Mouse (Mus musculus) small intestine, adult 2 months (tissue): ENCODE results near the gene Gpsm3.
A peak's percentile ranks its signal among the peaks of the same experiment; 100 is the strongest.

ENCODE experiments used
- CTCF ChIP-seq: fragments of 200-500 bp; IDR thresholded peaks from 2 replicates; pipeline ENCODE4 v1.5.1; 2012; ENCODE audit warnings: low read depth, mild to moderate bottlenecking, control low read depth, inconsistent platforms, low read length, moderate library complexity, mixed read lengths; ENCODE audit not compliant: insufficient replicate concordance, insufficient read length; ENCODE audit errors: extremely low read depth
- POLR2A ChIP-seq: fragments of 200-500 bp; IDR thresholded peaks from 2 replicates; pipeline ENCODE4 v1.6.1; 2012; ENCODE audit warnings: low read depth, mild to moderate bottlenecking, control low read depth, inconsistent platforms, low read length, moderate library complexity

DNA sequence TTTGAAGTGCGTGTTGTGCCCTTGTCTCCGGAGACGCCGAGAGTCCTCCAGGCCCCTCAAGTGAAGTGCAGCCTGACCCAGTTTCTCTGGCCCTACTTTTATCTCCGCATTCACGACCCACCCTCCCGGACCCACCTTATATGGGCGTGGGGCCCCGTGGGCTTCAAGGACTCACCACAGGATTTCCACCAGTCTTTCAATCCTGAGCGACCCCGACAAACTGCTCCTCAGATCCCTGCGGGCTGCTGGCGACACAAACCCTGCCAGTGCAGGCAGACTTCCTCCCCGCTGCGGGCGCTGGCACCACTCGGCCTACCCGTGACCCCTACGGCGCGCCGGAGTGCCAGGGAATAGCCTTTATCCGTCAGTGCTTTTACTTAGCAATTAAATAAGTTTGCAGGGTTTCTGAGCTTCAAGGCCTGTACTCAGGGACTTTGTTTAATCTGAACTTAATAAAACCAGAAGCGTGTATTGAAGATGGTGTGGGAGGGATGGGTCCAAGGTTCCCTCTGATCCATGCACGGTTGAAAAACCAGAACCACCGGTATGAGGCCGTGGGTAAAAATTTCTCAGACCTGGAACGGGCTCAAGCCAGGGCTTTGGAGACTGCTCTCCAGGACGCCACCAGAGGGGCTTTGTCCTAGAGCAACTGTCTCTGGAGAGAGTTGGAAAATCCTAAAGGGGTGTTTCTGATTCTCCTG, 38.5 kb downstream of the Gpsm3 start, which contains the start of gene Ppt2:
- no peak for TF ChIP-seq CTCF
- TF ChIP-seq POLR2A: 0 out of 2 replicates have a peak, but pooled peaks have one; percentile 29
